In the genomic region with DNA sequence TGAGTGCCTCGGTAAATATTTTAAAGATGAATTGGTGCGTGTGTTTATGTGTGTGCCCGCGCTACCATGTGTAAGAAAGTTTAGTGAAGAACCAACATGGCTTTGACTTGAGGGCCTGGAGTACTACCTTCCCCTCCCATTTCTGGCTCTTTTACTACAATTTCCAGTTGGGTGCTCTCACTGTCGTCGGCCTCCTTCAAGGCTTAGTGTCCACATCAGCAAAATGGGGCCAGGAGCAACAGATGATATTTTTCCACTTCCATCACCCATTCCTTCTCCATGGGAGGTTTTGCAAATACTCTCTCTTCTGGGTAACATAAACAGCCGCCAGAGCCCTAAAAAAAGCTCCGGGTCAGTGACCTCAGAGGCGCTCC, we compare ENCODE assay signal across 8 mouse cellular contexts. TPM values are rescaled to one million over a fixed set of nuclear protein-coding genes. Genes with fewer than 3 reads are reported as not detected.
DNase-seq lines count a peak whose midpoint lies in the region; ATAC-seq and TF ChIP-seq lines count a peak whose summit lies in the region.

No protein-coding gene starts in this region.

- ATAC-seq in lung, embryonic 15.5 days (ENCODE audit: borderline replicate concordance, extremely low read depth, low FRiP score, low TSS enrichment): no peak
- ATAC-seq in limb, embryonic 13.5 days (ENCODE audit: low FRiP score, low read depth): peak; percentile 0; the same call in 1 of the 2 replicates

- H3K36me3 ChIP-seq in lung, embryonic 15.5 days: no peaks in the 10 kb centered on the region
- no peaks in the 10 kb centered on the region for H3K36me3 ChIP-seq in erythroblast, embryonic 14.5 days (ENCODE audit: control insufficient read depth)
- no peaks in the 10 kb centered on the region for H3K36me3 ChIP-seq in limb, embryonic 13.5 days

- peaks cover 24% of the 10 kb centered on the region for H3K4me1 ChIP-seq in lung, embryonic 15.5 days
- H3K4me1 ChIP-seq in erythroblast, embryonic 14.5 days (ENCODE audit: control insufficient read depth): peaks cover 44% of the 10 kb centered on the region
- H3K4me1 ChIP-seq in limb, embryonic 13.5 days: peaks cover 58% of the 10 kb centered on the region
- peaks cover 7% of the 10 kb centered on the region for H3K4me1 ChIP-seq in olfactory bulb, adult 2 months (ENCODE audit: control insufficient read depth, insufficient read depth, low read length)

- H3K9ac ChIP-seq in lung, embryonic 15.5 days: peak overlapping the region; percentile 72
- H3K9ac ChIP-seq in limb, embryonic 13.5 days: peak overlapping the region; percentile 82

- TF ChIP-seq POLR2A in olfactory bulb, adult 2 months (IDR thresholded peaks at IDR 0.05; ENCODE audit: insufficient read depth, low read depth, low read length): no peak

- peak overlapping the region; percentile 91 for H3K4me3 ChIP-seq in lung, embryonic 15.5 days
- H3K4me3 ChIP-seq in erythroblast, embryonic 14.5 days (replicated peaks): peak overlapping the region; percentile 75
- H3K4me3 ChIP-seq in limb, embryonic 13.5 days: peak overlapping the region; percentile 87
- peak overlapping the region; percentile 78 for H3K4me3 ChIP-seq in olfactory bulb, adult 2 months (ENCODE audit: insufficient read depth, low read depth, low read length)

- H3K9me3 ChIP-seq in lung, embryonic 15.5 days: no peaks in the 10 kb centered on the region
- H3K9me3 ChIP-seq in erythroblast, embryonic 14.5 days (ENCODE audit: control insufficient read depth, low read length): peaks cover 3% of the 10 kb centered on the region; the same call in 1 of the 2 replicates
- H3K9me3 ChIP-seq in limb, embryonic 13.5 days: no peaks in the 10 kb centered on the region

- no peaks in the 10 kb centered on the region for H3K27me3 ChIP-seq in lung, embryonic 15.5 days
- H3K27me3 ChIP-seq in erythroblast, embryonic 14.5 days (ENCODE audit: control insufficient read depth): peaks cover 51% of the 10 kb centered on the region
- no peaks in the 10 kb centered on the region for H3K27me3 ChIP-seq in limb, embryonic 13.5 days

- DNase-seq in lung, postnatal 36 days: no peak
- DNase-seq in cerebellum, postnatal 4 days (ENCODE audit: low spot score in 2 of 2): no peak
- no peak for DNase-seq in frontal cortex, postnatal 25 days (ENCODE audit: low spot score in 2 of 2)
- DNase-seq in kidney, adult 11 months: no peak

- peak overlapping the region; percentile 93 for H3K4me2 ChIP-seq in lung, embryonic 15.5 days
- peak overlapping the region; percentile 99 for H3K4me2 ChIP-seq in limb, embryonic 13.5 days (replicated peaks)

- 12% methylated on average over 9 of the region's 9 CpGs for WGBS in lung, embryonic 15.5 days
- WGBS in limb, embryonic 13.5 days: 11% methylated on average over 9 of the region's 9 CpGs
- WGBS in olfactory bulb, adult 2 months: 19% methylated on average over 9 of the region's 9 CpGs

- peak overlapping the region; percentile 90 for H3K27ac ChIP-seq in lung, embryonic 15.5 days
- peak overlapping the region; percentile 81 for H3K27ac ChIP-seq in limb, embryonic 13.5 days
- peak overlapping the region; percentile 81 for H3K27ac ChIP-seq in olfactory bulb, adult 2 months (ENCODE audit: insufficient read depth, low read depth, low read length)

- no peak for TF ChIP-seq CTCF in olfactory bulb, adult 2 months (IDR thresholded peaks at IDR 0.05; ENCODE audit: insufficient read depth, low read depth, low read length)

RNA-seq across cellular contexts. Expression of gene Slc44a1, which starts 0.6 kb away (rescaled TPM):
- 39.1 and 40.9 TPM in 2 replicates for polyA plus RNA-seq in lung, embryonic 15.5 days (2015; fragmentation: Nextera tagmentation; extraction: Ambion mirVana)
- 0.06 and 0.07 TPM in 2 replicates for polyA plus RNA-seq in erythroblast, embryonic 14.5 days (2012)
- polyA plus RNA-seq in limb, embryonic 13.5 days (2015; fragmentation: Nextera tagmentation; extraction: Ambion mirVana): 29.7 and 30.9 TPM in 2 replicates
- polyA plus RNA-seq in olfactory bulb, adult 2 months (2012; ENCODE audit: insufficient read depth, insufficient read length, low replicate concordance, missing spikeins): not detected in 2 replicates

Comparison
In these comparisons a context has a peak if more than half of its experiments do, and no peak if none do; other contexts are left out.
1. RNA of gene Slc44a1, which starts 0.6 kb away (polyA plus RNA-seq): 39.1 to 40.9 TPM in lung, embryonic 15.5 days and 29.7 to 30.9 TPM in limb, embryonic 13.5 days; 0.06 to 0.07 TPM in erythroblast, embryonic 14.5 days and not detected in olfactory bulb, adult 2 months; every median in the first group is over 10 times any median in the second.
2. Peak in every context shown above with its lines, with median percentiles within 50 percentile points of each other: H3K27ac ChIP-seq and H3K4me3 ChIP-seq.